Mouse (Mus musculus) MEL (cell line): Measurements from ENCODE around the gene Slc25a28. TPM values are rescaled to one million over a fixed set of nuclear protein-coding genes. Genes with fewer than 3 reads are reported as not detected.
A peak's percentile ranks its signal among the peaks of the same experiment; 100 is the strongest.

Experiments
- DNase-seq: peaks from one replicate; pipeline ENCODE4 v3.0.0; 2011; ENCODE audit warnings: low read depth, low spot score
- H3K27ac ChIP-seq: 2 replicates; pipeline ENCODE4 v1.5.1; 2012; ENCODE audit warnings: low read depth, mild to moderate bottlenecking, control low read depth, low read length, moderate library complexity; ENCODE audit not compliant: control insufficient read depth
- H3K27me3 ChIP-seq, 2 experiments: fragments of 150-350 bp in 1 of 2; sonication (generic) in 1 of 2; 2 replicates each; pipeline ENCODE4 v1.6.1; 2012; ENCODE audit warnings: low read length in 2 of 2, mild to moderate bottlenecking in 2 of 2, improper control_type of control experiment in 1 of 2, moderate library complexity in 1 of 2; ENCODE audit not compliant: insufficient read depth in 2 of 2, control insufficient read depth in 1 of 2
- H3K36me3 ChIP-seq, 2 experiments: 2 replicates each; pipeline ENCODE4 v1.6.1; 2012 to 2014; ENCODE audit warnings: low read length in 2 of 2, improper control_type of control experiment in 1 of 2, inconsistent platforms in 1 of 2, mild to moderate bottlenecking in 1 of 2; ENCODE audit not compliant: insufficient read depth in 2 of 2, control insufficient read depth in 1 of 2
- H3K4me1 ChIP-seq, 2 experiments: fragments of 150-350 bp in 1 of 2; sonication (generic) in 1 of 2; 2 replicates each; pipeline ENCODE4 v1.6.1; 2012; ENCODE audit warnings: low read length in 2 of 2, improper control_type of control experiment in 1 of 2, mild to moderate bottlenecking in 1 of 2; ENCODE audit not compliant: insufficient read depth in 2 of 2, control insufficient read depth in 1 of 2
- H3K4me3 ChIP-seq, 2 experiments: fragments of 150-350 bp in 1 of 2; sonication (generic) in 1 of 2; 2 replicates each; pipeline ENCODE4 v1.5.1; 2012; ENCODE audit warnings: low read depth in 2 of 2, low read length in 2 of 2, mild to moderate bottlenecking in 2 of 2, moderate library complexity in 2 of 2, control low read depth in 1 of 2, improper control_type of control experiment in 1 of 2; ENCODE audit not compliant: control insufficient read depth in 1 of 2, insufficient read depth in 1 of 2
- H3K79me2 ChIP-seq: 2 replicates; pipeline ENCODE4 v1.6.1; 2012; ENCODE audit warnings: mild to moderate bottlenecking, low read length, moderate library complexity; ENCODE audit not compliant: control insufficient read depth, poor library complexity, insufficient read depth
- H3K9ac ChIP-seq: 2 replicates; pipeline ENCODE4 v1.6.1; 2012; ENCODE audit warnings: low read depth, mild to moderate bottlenecking, control low read depth, low read length, moderate library complexity; ENCODE audit not compliant: control insufficient read depth, poor library complexity, severe bottlenecking
- H3K9me3 ChIP-seq: fragments of 150-350 bp; sonication (generic); replicated peaks from 2 replicates; pipeline ENCODE4 v1.6.1; 2012; ENCODE audit warnings: mild to moderate bottlenecking, low read length, improper control_type of control experiment, moderate library complexity; ENCODE audit not compliant: insufficient read depth
- BHLHE40 ChIP-seq: IDR thresholded peaks from 2 replicates; pipeline ENCODE4 v1.6.1; 2012; ENCODE audit warnings: low read depth, mild to moderate bottlenecking, inconsistent platforms, low read length, improper control_type of control experiment, borderline replicate concordance
- CHD1 ChIP-seq: IDR thresholded peaks from 2 replicates; pipeline ENCODE4 v1.6.1; 2012; ENCODE audit warnings: low read depth, mild to moderate bottlenecking, inconsistent platforms, low read length, improper control_type of control experiment
- CTCF ChIP-seq, 3 experiments: IDR thresholded peaks in 2 of 3; conservative IDR thresholded peaks in 1 of 3; 2 replicates each; pipeline ENCODE4 v1.5.1; 2011 to 2012; ENCODE audit warnings: low read length in 3 of 3, low read depth in 2 of 3, mild to moderate bottlenecking in 2 of 3, improper control_type of control experiment in 1 of 3, inconsistent platforms in 1 of 3, mixed read lengths in 1 of 3, moderate library complexity in 1 of 3; ENCODE audit not compliant: control insufficient read depth in 1 of 3, insufficient read depth in 1 of 3, poor library complexity in 1 of 3, severe bottlenecking in 1 of 3
- E2F4 ChIP-seq: IDR thresholded peaks from 2 replicates; pipeline ENCODE4 v1.6.1; 2011; ENCODE audit warnings: low read depth, low read length, improper control_type of control experiment, borderline replicate concordance
- ELF1 ChIP-seq: IDR thresholded peaks from 2 replicates; pipeline ENCODE4 v1.6.1; 2014; ENCODE audit warnings: low read depth, mild to moderate bottlenecking, inconsistent platforms, low read length, improper control_type of control experiment, moderate library complexity
- EP300 ChIP-seq, 2 experiments: IDR thresholded peaks; 2 replicates each; pipeline ENCODE4 v1.6.1; 2011; ENCODE audit warnings: improper control_type of control experiment in 2 of 2, low read length in 2 of 2, low read depth in 1 of 2, mild to moderate bottlenecking in 1 of 2
- ETS1 ChIP-seq: IDR thresholded peaks from 2 replicates; pipeline ENCODE4 v1.6.1; 2012; ENCODE audit warnings: low read depth, mild to moderate bottlenecking, inconsistent platforms, low read length, improper control_type of control experiment, moderate library complexity
- GABPA ChIP-seq: IDR thresholded peaks from 2 replicates; pipeline ENCODE4 v1.6.1; 2012; ENCODE audit warnings: low read depth, mild to moderate bottlenecking, inconsistent platforms, low read length, improper control_type of control experiment, moderate library complexity
- HCFC1 ChIP-seq: IDR thresholded peaks from 2 replicates; pipeline ENCODE4 v1.6.1; 2012; ENCODE audit warnings: low read depth, mild to moderate bottlenecking, inconsistent platforms, low read length, improper control_type of control experiment, moderate library complexity
- JUND ChIP-seq: IDR thresholded peaks from 2 replicates; pipeline ENCODE4 v1.6.1; 2011; ENCODE audit warnings: low read depth, mild to moderate bottlenecking, improper control_type of control experiment, low read length
- KAT2A ChIP-seq: conservative IDR thresholded peaks from 2 replicates; pipeline ENCODE4 v1.6.1; 2012; ENCODE audit warnings: low read depth, low read length, improper control_type of control experiment, inconsistent platforms
- MAFK ChIP-seq: IDR thresholded peaks from 2 replicates; pipeline ENCODE4 v1.6.1; 2011; ENCODE audit warnings: low read depth, mild to moderate bottlenecking, low read length, improper control_type of control experiment, borderline replicate concordance
- MAX ChIP-seq: IDR thresholded peaks from 2 replicates; pipeline ENCODE4 v1.6.1; 2011; ENCODE audit warnings: low read length, improper control_type of control experiment
- MAZ ChIP-seq: IDR thresholded peaks from 2 replicates; pipeline ENCODE4 v1.6.1; 2012; ENCODE audit warnings: low read depth, mild to moderate bottlenecking, inconsistent platforms, low read length, improper control_type of control experiment
- MEF2A ChIP-seq: IDR thresholded peaks from 2 replicates; pipeline ENCODE4 v1.6.1; 2014; ENCODE audit warnings: low read depth, mild to moderate bottlenecking, inconsistent platforms, low read length, improper control_type of control experiment; ENCODE audit not compliant: poor library complexity, insufficient replicate concordance, severe bottlenecking; ENCODE audit errors: extremely low read depth
- MXI1 ChIP-seq: IDR thresholded peaks from 2 replicates; pipeline ENCODE4 v1.6.1; 2011; ENCODE audit warnings: mild to moderate bottlenecking, low read depth, low read length, improper control_type of control experiment
- MYC ChIP-seq: IDR thresholded peaks from 2 replicates; pipeline ENCODE4 v1.6.1; 2011; ENCODE audit warnings: low read depth, mild to moderate bottlenecking, low read length, improper control_type of control experiment, moderate library complexity
- POLR2A ChIP-seq, 2 experiments: IDR thresholded peaks; 2 replicates each; pipeline ENCODE4 v1.6.1; 2011 to 2012; ENCODE audit warnings: low read length in 2 of 2, mild to moderate bottlenecking in 2 of 2, control low read depth in 1 of 2, improper control_type of control experiment in 1 of 2, low read depth in 1 of 2, moderate library complexity in 1 of 2; ENCODE audit not compliant: control insufficient read depth in 1 of 2, insufficient read depth in 1 of 2, poor library complexity in 1 of 2
- POLR2AphosphoS2 ChIP-seq: IDR thresholded peaks from 2 replicates; pipeline ENCODE4 v1.6.1; 2011; ENCODE audit warnings: low read length, improper control_type of control experiment
- RAD21 ChIP-seq: IDR thresholded peaks from 2 replicates; pipeline ENCODE4 v1.6.1; 2011; ENCODE audit warnings: mild to moderate bottlenecking, low read depth, low read length, improper control_type of control experiment
- RCOR1 ChIP-seq: IDR thresholded peaks from 2 replicates; pipeline ENCODE4 v1.6.1; 2012; ENCODE audit warnings: low read depth, mild to moderate bottlenecking, inconsistent platforms, low read length, improper control_type of control experiment
- SIN3A ChIP-seq: IDR thresholded peaks from 2 replicates; pipeline ENCODE4 v1.6.1; 2012; ENCODE audit warnings: low read length, improper control_type of control experiment, inconsistent platforms
- TAL1 ChIP-seq: IDR thresholded peaks from 2 replicates; pipeline ENCODE4 v1.6.1; 2012; ENCODE audit warnings: mild to moderate bottlenecking, inconsistent platforms, low read length, moderate library complexity, mixed read lengths
- TBP ChIP-seq: IDR thresholded peaks from 2 replicates; pipeline ENCODE4 v1.8.0; 2011; ENCODE audit warnings: low read depth, low read length, improper control_type of control experiment
- UBTF ChIP-seq: IDR thresholded peaks from 2 replicates; pipeline ENCODE4 v1.6.1; 2012; ENCODE audit warnings: low read depth, mild to moderate bottlenecking, inconsistent platforms, low read length, improper control_type of control experiment, moderate library complexity, borderline replicate concordance; ENCODE audit not compliant: insufficient read depth
- USF1 ChIP-seq: IDR thresholded peaks from 2 replicates; pipeline ENCODE4 v1.6.1; 2014; ENCODE audit warnings: low read depth, mild to moderate bottlenecking, inconsistent platforms, low read length, improper control_type of control experiment, moderate library complexity
- ZC3H11A ChIP-seq: IDR thresholded peaks from 2 replicates; pipeline ENCODE4 v1.6.1; 2012; ENCODE audit warnings: low read depth, mild to moderate bottlenecking, inconsistent platforms, low read length, improper control_type of control experiment
- ZKSCAN1 ChIP-seq: IDR thresholded peaks from 2 replicates; pipeline ENCODE4 v1.6.1; 2012; ENCODE audit warnings: low read depth, mild to moderate bottlenecking, inconsistent platforms, low read length, improper control_type of control experiment, moderate library complexity
- ZNF384 ChIP-seq: IDR thresholded peaks from 2 replicates; pipeline ENCODE4 v1.6.1; 2012; ENCODE audit warnings: low read depth, mild to moderate bottlenecking, inconsistent platforms, low read length, improper control_type of control experiment
- polyA plus RNA-seq, 2 experiments: library from polyadenylated mRNA; stranded (reverse) in 1 of 2; unstranded in 1 of 2; fragments of >175 nt in 1 of 2; fragments of >200 nt in 1 of 2; gene quantifications; 2 replicates each; pipeline versions ENCODE4 v1.2.1 to v1.2.4; 2012; ENCODE audit warnings: low replicate concordance in 2 of 2, low read depth in 1 of 2; ENCODE audit not compliant: insufficient read length in 2 of 2, insufficient read depth in 1 of 2, missing spikeins in 1 of 2
- total RNA-seq: library from RNA; depleted of rRNA; stranded (reverse); fragments of 300-350 nt; gene quantifications from 2 replicates; pipeline ENCODE4 v1.2.3, GENCODE M21; 2012

Gene Slc25a28
- total and polyA plus RNA-seq, 3 experiments = 58.2 to 110 TPM; not detected in 1

GRCm38 (mm10) chr19:43697666-43698370 lies 23.1 kb upstream of the Slc25a28 start:
- H3K27me3 ChIP-seq = no peaks in the 10 kb centered on the region
- H3K4me3 ChIP-seq = no peak overlapping the region
- H3K4me1 ChIP-seq = peaks cover 5 to 16% of the 10 kb centered on the region in 2 experiments
- H3K79me2 ChIP-seq = no peaks in the 10 kb centered on the region
- DNase-seq = no peak
- H3K36me3 ChIP-seq = peaks cover 0 to 9% of the 10 kb centered on the region in 2 experiments; a peak in 2 of 4 replicates
- H3K9ac ChIP-seq = no peak overlapping the region
- H3K9me3 ChIP-seq = no peaks in the 10 kb centered on the region
- no peak for TF ChIP-seq MEF2A
- no peak for TF ChIP-seq ZC3H11A
- no peak for TF ChIP-seq ELF1
- TF ChIP-seq ZNF384 = no peak
- TF ChIP-seq MYC = no peak
- TF ChIP-seq HCFC1 = no peak
- H3K27ac ChIP-seq = no peak overlapping the region

- Histone ChIP-seq H3K9ac (peak overlapping the region; percentile 45), H3K36me3 (peaks cover 0 to 9% of the 10 kb centered on the region in 2 experiments; a peak in 2 of 4 replicates), H3K27me3 (no peaks in the 10 kb centered on the region), H3K4me3 (peak overlapping the region; percentile 2 to 32), H3K79me2 (no peaks in the 10 kb centered on the region), H3K27ac (peak overlapping the region; percentile 73), H3K9me3 (no peaks in the 10 kb centered on the region), H3K4me1 (peaks cover 5 to 19% of the 10 kb centered on the region in 2 experiments)
- peak; percentile 92 for DNase-seq
- TF ChIP-seq CHD1 (no peak), BHLHE40 (peak; percentile 38; the same call in 1 of the 2 replicates), MAFK (no peak), POLR2A (IDR thresholded peaks at IDR 0.05; ENCODE audit: control insufficient read depth in 1 of 2, insufficient read depth in 1 of 2, low read depth in 1 of 2, low read length in 2 of 2, poor library complexity in 1 of 2) (no peak; a peak in 1 of 4 replicates), ETS1 (peak; percentile 81), MYC (peak; percentile 95), MAX (peak; percentile 74), TBP (peak; percentile 60), E2F4 (no peak), CTCF (IDR thresholded peaks at IDR 0.05 in 2 of 3, conservative IDR thresholded peaks at IDR 0.05 in 1 of 3; ENCODE audit: control insufficient read depth in 1 of 3, insufficient read depth in 1 of 3, low read depth in 2 of 3, low read length in 3 of 3, poor library complexity in 1 of 3, severe bottlenecking in 1 of 3) (no peak), EP300 (IDR thresholded peaks at IDR 0.05; ENCODE audit: low read depth in 1 of 2, low read length in 2 of 2) (peak; percentile 88 to 94), KAT2A (no peak), POLR2AphosphoS2 (no peak), USF1 (no peak), MXI1 (peak; percentile 84), JUND (0 out of 2 replicates have a peak, but pooled peaks have one; percentile 19), ZC3H11A (no peak), ELF1 (no peak), UBTF (no peak), TAL1 (peak; percentile 88), ZNF384 (no peak), RCOR1 (peak; percentile 86), MEF2A (no peak), MAZ (0 out of 2 replicates have a peak, but pooled peaks have one; percentile 18), ZKSCAN1 (no peak), SIN3A (peak; percentile 95), GABPA (no peak), RAD21 (no peak)
Measured at GRCm38 (mm10) chr19:43695514-43695964, 20.9 kb upstream of the Slc25a28 start.
